Mouse (Mus musculus) CH12.LX (cell line): ENCODE data around the gene Lpar1.

Experiments used
- POLR2A ChIP-seq: IDR thresholded peaks from 2 replicates; pipeline ENCODE4 v1.6.1; 2011; ENCODE audit warnings: low read depth, mild to moderate bottlenecking, improper control_type of control experiment, low read length
- ZMIZ1 ChIP-seq: IDR thresholded peaks from 2 replicates; pipeline ENCODE4 v1.6.1; 2012; ENCODE audit warnings: low read depth, mild to moderate bottlenecking, inconsistent platforms, low read length, improper control_type of control experiment

- TF ChIP-seq POLR2A (no peak), ZMIZ1 (no peak)
Observed at GRCm38 (mm10) chr4:58447841-58448240, 105.9 kb downstream of the Lpar1 start.
